Mouse (Mus musculus): ENCODE results near the gene Emc10. TPM values are rescaled to one million over a fixed set of nuclear protein-coding genes. Genes with fewer than 3 reads are reported as not detected.

Gene Emc10
- total RNA-seq, 1 experiment from 2014 or later = 81.5 TPM

Small RNA genes within 50 kb of the gene (microRNA-seq; reads per million reads assigned to microRNA genes)
- gene Mir7052 (0 to 1.9 reads per million in 2 experiments), gene Mir7053 (0 reads per million in 2 experiments)

Other genes with a start within 250 kb of the Emc10 start
- 0.70 and 0.90 TPM in 2 replicates for gene 1700028J19Rik, start 249.8 kb downstream of the Emc10 start, total RNA-seq (2021)
- 95.5 and 102 TPM in 2 replicates for gene 2410002F23Rik, start 249.8 kb downstream of the Emc10 start, total RNA-seq (2021)
- gene Acp4, start 239.2 kb downstream of the Emc10 start, total RNA-seq (2021) = not detected in 2 replicates
- gene Gm15517, start 235.1 kb downstream of the Emc10 start, total RNA-seq (2021) = not detected in 2 replicates
- gene Clec11a, start 189.6 kb downstream of the Emc10 start, total RNA-seq (2021) = 3.4 and 3.6 TPM in 2 replicates
- gene Shank1, start 186.3 kb downstream of the Emc10 start, total RNA-seq (2021) = 7.6 and 8.0 TPM in 2 replicates
- 2.6 and 3.9 TPM in 2 replicates for gene Syt3, start 112.4 kb downstream of the Emc10 start, total RNA-seq (2021)
- gene 1700008O03Rik, start 110.7 kb downstream of the Emc10 start, total RNA-seq (2021) = 0.59 and 0.71 TPM in 2 replicates
- 6.1 and 7.7 TPM in 2 replicates for gene Lrrc4b, start 67.5 kb downstream of the Emc10 start, total RNA-seq (2021)
- gene Aspdh, start 31.1 kb downstream of the Emc10 start, total RNA-seq (2021) = 0.75 and 13.0 TPM in 2 replicates
- gene Josd2, start 28.5 kb downstream of the Emc10 start, total RNA-seq (2021) = 45.9 and 51.2 TPM in 2 replicates
- 7.8 and 10.9 TPM in 2 replicates for gene Fam71e1, start 52 bp upstream of the Emc10 start, total RNA-seq (2021)
- gene Mybpc2, start 28.1 kb upstream of the Emc10 start, total RNA-seq (2021) = 0.26 and 0.38 TPM in 2 replicates
- gene Spib, start 35.5 kb upstream of the Emc10 start, total RNA-seq (2021) = 3.4 and 15.4 TPM in 2 replicates
- gene Pold1, start 52.3 kb upstream of the Emc10 start, total RNA-seq (2021) = 17.5 and 28.0 TPM in 2 replicates
- 105 and 114 TPM in 2 replicates for gene Nr1h2, start 57.4 kb upstream of the Emc10 start, total RNA-seq (2021)
- 2.0 and 10.4 TPM in 2 replicates for gene Napsa, start 75.9 kb upstream of the Emc10 start, total RNA-seq (2021)
- 5.5 and 6.8 TPM in 2 replicates for gene Kcnc3, start 94.1 kb upstream of the Emc10 start, total RNA-seq (2021)
- 3.9 and 5.1 TPM in 2 replicates for gene Myh14, start 174.3 kb upstream of the Emc10 start, total RNA-seq (2021)
- not detected in 2 replicates for gene Izumo2, start 212.2 kb upstream of the Emc10 start, total RNA-seq (2021)

All from adrenal gland, postnatal 14 days (tissue).